Comparison of ENCODE assay signal across 15 mouse cellular contexts in genomic region chr6:33683533-33683932, GRCm38 (mm10).
"Had no signal": no experiment of that assay in that cellular context is flagged by ENCODE, and none has a peak within 500 bp of the region (broad histone marks: within the 10 kb centered on the region; RNA-seq: fewer than 3 reads in every experiment).

No protein-coding gene starts in this region.

- DNase-seq: kidney, adult 18-20 months; kidney, postnatal 14 days; liver; liver, embryonic 13.5 days; liver, postnatal 0 days; lung, postnatal 14 days had no signal

- H3K9me3 ChIP-seq: intestine, embryonic 15.5 days; limb, embryonic 12.5 days; liver, embryonic 13.5 days; lung, embryonic 15.5 days; megakaryocyte, embryonic 14.5 days; midbrain, embryonic 15.5 days; neural tube, embryonic 13.5 days had no signal

- H3K27ac ChIP-seq: intestine, embryonic 15.5 days; left cerebral cortex, adult 2 months; limb, embryonic 12.5 days; liver, embryonic 13.5 days; lung, embryonic 15.5 days; macrophage; midbrain, embryonic 15.5 days; neural tube, embryonic 13.5 days had no signal

- H3K27me3 ChIP-seq: intestine, embryonic 15.5 days; limb, embryonic 12.5 days; liver, embryonic 13.5 days; lung, embryonic 15.5 days; megakaryocyte, embryonic 14.5 days; midbrain, embryonic 15.5 days; neural tube, embryonic 13.5 days had no signal

- H3K36me3 ChIP-seq: intestine, embryonic 15.5 days; limb, embryonic 12.5 days; liver, embryonic 13.5 days; lung, embryonic 15.5 days; midbrain, embryonic 15.5 days; neural tube, embryonic 13.5 days had no signal

- H3K4me3 ChIP-seq: intestine, embryonic 15.5 days; left cerebral cortex, adult 2 months; limb, embryonic 12.5 days; liver, embryonic 13.5 days; lung, embryonic 15.5 days; megakaryocyte, embryonic 14.5 days; midbrain, embryonic 15.5 days; neural tube, embryonic 13.5 days had no signal

- H3K4me2 ChIP-seq: intestine, embryonic 15.5 days; limb, embryonic 12.5 days; liver, embryonic 13.5 days; lung, embryonic 15.5 days; midbrain, embryonic 11.5 days; midbrain, embryonic 15.5 days; neural tube, embryonic 13.5 days had no signal

- H3K9ac ChIP-seq: intestine, embryonic 15.5 days; limb, embryonic 12.5 days; liver, embryonic 13.5 days; liver, postnatal 0 days; lung, embryonic 15.5 days; midbrain, embryonic 15.5 days; neural tube, embryonic 13.5 days had no signal

- H3K4me1 ChIP-seq: intestine, embryonic 15.5 days; liver, embryonic 13.5 days; lung, embryonic 15.5 days had no signal
